Mouse (Mus musculus): ENCODE measurements around the gene Gpam.

DNA sequence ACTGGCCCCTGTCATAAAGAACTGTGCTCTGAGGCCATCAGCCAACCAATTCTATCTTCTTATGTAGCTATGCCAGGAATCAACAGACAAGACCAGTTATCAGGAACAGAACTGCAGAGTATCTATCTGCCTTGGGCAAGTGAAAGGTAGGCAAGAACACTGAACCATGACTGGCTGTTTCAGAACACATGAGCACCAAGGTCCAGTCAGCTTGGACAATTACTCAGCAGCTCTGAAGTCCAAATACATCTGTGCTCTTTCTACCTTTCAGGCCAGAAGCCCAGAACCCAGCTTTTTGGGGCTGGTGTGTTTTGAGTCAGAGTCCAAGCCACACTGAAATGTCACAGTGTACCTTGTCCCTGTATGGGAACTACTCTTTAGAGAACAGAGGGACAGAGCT lies 43.4 kb upstream of the Gpam start:
- TF ChIP-seq MAZ (IDR thresholded peaks at IDR 0.05; ENCODE audit: low read depth, low read length) (no peak), CTCF (conservative IDR thresholded peaks at IDR 0.05 in 1 of 2, IDR thresholded peaks at IDR 0.05 in 1 of 2; ENCODE audit: low read depth in 2 of 2, low read length in 2 of 2) (no peak)
